Mouse (Mus musculus): ENCODE measurements around the gene Def6. TPM values are rescaled to one million over a fixed set of nuclear protein-coding genes. Genes with fewer than 3 reads are reported as not detected.

The Def6 gene
- polyA plus RNA-seq, 1 experiment from 2014 or later = 3.7 TPM

DNA sequence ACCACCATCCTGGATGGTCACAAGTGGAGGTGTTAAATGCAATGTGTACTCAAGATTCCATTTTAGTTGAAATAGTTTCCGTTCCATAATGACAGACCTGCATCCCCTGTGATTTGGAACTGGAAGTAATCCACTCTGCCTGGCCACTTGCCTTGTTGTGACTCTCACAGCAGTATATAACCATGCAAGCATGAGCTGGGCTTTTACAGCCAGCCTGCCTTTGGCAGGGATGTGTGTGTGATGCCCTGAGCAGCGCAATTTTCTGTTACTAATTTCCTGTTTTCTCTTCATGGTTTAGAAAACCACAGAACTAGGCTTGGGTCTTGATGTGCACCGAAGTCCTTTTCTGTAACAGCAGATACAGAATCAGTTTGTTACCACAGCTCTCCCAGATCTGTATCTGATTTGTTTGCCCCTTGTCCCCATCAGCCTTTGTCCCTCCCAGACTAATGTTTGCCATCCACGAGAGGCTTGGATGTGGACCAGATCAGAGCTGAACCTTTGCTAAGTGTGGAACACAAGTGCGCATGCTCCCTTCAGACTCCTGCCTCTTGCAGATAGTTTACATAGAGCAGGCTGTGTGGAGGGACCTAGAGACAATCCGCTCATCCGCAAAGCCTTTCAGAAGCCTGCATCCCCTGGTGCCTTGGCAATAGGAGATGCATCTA is 22.5 kb upstream of the Def6 start:
- 90% methylated on average over 7 of the region's 7 CpGs for WGBS
- H3K27ac ChIP-seq (replicated peaks) = no peak overlapping the region
- ATAC-seq (ENCODE audit: low FRiP score, low read depth) = no peak
- peaks cover 5% of the 10 kb centered on the region for H3K4me1 ChIP-seq
- no peaks in the 10 kb centered on the region for H3K9me3 ChIP-seq
- no peak overlapping the region for H3K9ac ChIP-seq (replicated peaks)
- no peak overlapping the region for H3K4me2 ChIP-seq (replicated peaks)
- H3K4me3 ChIP-seq = no peak overlapping the region
- peaks cover 12% of the 10 kb centered on the region for H3K36me3 ChIP-seq
- H3K27me3 ChIP-seq = no peaks in the 10 kb centered on the region

DNA sequence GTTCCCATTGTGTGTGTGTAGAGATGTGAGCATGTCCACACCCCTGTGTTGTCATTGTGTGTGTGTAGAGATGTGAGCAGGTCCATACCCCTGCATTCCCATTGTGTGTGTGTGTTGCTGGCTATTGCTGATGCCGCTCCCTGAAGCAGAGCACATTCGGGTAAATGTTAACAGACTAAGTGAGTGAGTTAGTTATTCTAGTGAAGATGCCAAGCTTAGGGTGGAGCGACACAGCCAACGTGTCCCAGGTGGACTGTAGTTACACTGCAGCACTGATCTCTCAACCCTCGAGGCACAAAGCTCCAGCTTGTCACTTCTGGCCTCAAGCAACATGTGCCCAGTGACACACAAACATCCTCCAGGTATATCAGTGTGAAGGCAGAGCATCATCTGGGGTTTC is 19.3 kb upstream of the Def6 start:
- H3K4me1 ChIP-seq = no peaks in the 10 kb centered on the region
- no peak overlapping the region for H3K4me3 ChIP-seq
- H3K4me2 ChIP-seq (replicated peaks) = no peak overlapping the region
- no peak overlapping the region for H3K9ac ChIP-seq (replicated peaks)
- H3K27me3 ChIP-seq = no peaks in the 10 kb centered on the region
- H3K36me3 ChIP-seq = peaks cover 32% of the 10 kb centered on the region
- H3K9me3 ChIP-seq = no peaks in the 10 kb centered on the region
- H3K27ac ChIP-seq (replicated peaks) = no peak overlapping the region
- ATAC-seq (ENCODE audit: low FRiP score, low read depth) = no peak
- WGBS = 93% methylated on average over 5 of the region's 5 CpGs

DNA sequence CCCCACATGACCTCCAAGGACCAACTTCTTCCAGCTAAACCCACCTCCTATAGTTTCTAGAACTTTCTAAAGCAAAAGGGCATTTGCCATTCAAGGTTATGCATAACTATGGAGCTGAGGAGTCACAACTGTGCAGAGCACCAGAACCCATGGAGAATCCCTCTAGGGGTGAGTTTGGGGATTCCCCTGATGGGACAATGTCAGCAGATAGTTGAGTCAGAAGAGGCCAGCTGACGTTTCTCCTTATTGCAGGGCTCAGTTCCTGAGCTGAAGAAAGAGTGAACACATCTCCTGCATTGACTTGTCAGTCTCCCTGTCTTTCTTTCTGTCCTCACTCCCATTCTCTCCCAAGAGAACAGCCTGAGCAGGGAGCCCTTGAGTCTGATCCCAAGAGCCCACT is 14.8 kb upstream of the Def6 start:
- Histone ChIP-seq H3K4me3 (no peak overlapping the region), H3K27me3 (no peaks in the 10 kb centered on the region), H3K4me1 (no peaks in the 10 kb centered on the region), H3K9ac (replicated peaks) (no peak overlapping the region), H3K27ac (replicated peaks) (no peak overlapping the region), H3K4me2 (replicated peaks) (no peak overlapping the region), H3K36me3 (peaks cover 70% of the 10 kb centered on the region), H3K9me3 (no peaks in the 10 kb centered on the region)
- no peak for ATAC-seq (ENCODE audit: low FRiP score, low read depth)
- WGBS = 80% methylated on average over 1 of the region's 1 CpGs

DNA sequence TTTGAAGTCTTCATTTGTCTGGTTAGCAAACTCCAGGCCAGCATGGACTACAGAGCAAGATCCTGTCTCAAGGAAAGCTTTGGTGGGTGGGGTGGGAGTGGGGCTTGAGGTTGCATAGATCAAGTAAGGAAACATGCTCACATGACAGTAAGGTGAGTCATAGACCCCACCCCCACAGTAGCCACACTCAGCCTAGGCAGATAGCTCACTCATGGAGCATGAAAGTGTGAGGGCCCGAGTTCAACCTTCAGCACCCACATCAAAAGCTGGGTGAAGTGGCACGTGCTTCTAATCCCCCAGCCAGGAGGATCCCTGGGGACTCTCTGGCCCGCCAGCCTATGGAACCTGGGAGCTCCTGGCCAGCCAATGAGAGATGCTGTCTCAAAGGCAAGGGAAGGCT is 14.0 kb upstream of the Def6 start:
- Histone ChIP-seq H3K4me2 (replicated peaks) (no peak overlapping the region), H3K9ac (replicated peaks) (no peak overlapping the region), H3K27ac (replicated peaks) (no peak overlapping the region), H3K36me3 (peaks cover 78% of the 10 kb centered on the region), H3K27me3 (no peaks in the 10 kb centered on the region), H3K4me3 (no peak overlapping the region), H3K9me3 (no peaks in the 10 kb centered on the region), H3K4me1 (no peaks in the 10 kb centered on the region)
- no peak for ATAC-seq (ENCODE audit: low FRiP score, low read depth)
- WGBS = 82% methylated on average over 3 of the region's 3 CpGs

DNA sequence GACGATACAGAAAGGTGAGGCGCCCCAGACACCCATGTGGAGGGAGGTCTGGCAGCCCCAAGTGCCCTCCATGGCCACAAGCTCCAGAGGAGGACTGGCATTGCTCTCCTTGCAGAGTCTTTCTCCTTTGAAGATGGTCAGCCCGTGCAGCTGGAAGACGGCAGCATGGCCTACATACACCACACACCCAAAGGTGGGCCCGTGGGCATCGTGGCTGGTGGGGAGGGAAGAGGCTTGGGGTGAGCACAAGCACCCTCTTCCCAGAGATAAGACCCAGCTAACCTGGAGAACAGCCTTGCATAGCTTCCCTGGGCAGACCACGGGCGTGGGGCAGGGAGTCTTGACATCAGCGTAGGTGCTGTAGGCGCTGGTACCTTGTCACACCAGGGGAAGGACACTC is 12.5 kb upstream of the Def6 start:
- H3K9me3 ChIP-seq = no peaks in the 10 kb centered on the region
- H3K9ac ChIP-seq (replicated peaks) = no peak overlapping the region
- H3K36me3 ChIP-seq = peaks cover 85% of the 10 kb centered on the region
- H3K4me2 ChIP-seq (replicated peaks) = no peak overlapping the region
- ATAC-seq (ENCODE audit: low FRiP score, low read depth) = no peak
- no peak overlapping the region for H3K4me3 ChIP-seq
- no peaks in the 10 kb centered on the region for H3K4me1 ChIP-seq
- no peaks in the 10 kb centered on the region for H3K27me3 ChIP-seq
- H3K27ac ChIP-seq (replicated peaks) = no peak overlapping the region
- WGBS = 97% methylated on average over 10 of the region's 10 CpGs

DNA sequence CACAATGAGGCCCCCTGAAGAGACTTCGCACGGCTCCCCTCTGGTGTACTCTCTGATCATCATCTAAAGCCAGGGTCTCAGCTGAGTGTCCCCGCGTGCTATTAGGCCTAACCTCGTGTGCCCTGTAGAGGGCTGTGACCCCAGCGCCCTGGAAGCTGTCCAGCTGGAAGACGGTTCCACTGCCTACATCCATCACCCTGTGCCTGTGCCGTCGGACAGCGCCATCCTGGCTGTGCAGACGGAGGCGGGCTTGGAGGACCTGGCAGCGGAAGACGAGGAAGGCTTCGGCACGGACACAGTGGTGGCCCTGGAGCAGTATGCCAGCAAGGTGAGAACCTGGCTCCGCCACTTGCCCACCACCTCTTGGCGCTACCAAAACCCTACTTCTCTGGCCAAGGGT is 9.9 kb upstream of the Def6 start:
- H3K9me3 ChIP-seq = no peaks in the 10 kb centered on the region
- no peaks in the 10 kb centered on the region for H3K27me3 ChIP-seq
- ATAC-seq (ENCODE audit: low FRiP score, low read depth) = no peak
- 74% methylated on average over 18 of the region's 18 CpGs for WGBS
- no peaks in the 10 kb centered on the region for H3K4me1 ChIP-seq
- H3K4me2 ChIP-seq (replicated peaks) = no peak overlapping the region
- H3K4me3 ChIP-seq = no peak overlapping the region
- peaks cover 91% of the 10 kb centered on the region for H3K36me3 ChIP-seq
- H3K27ac ChIP-seq (replicated peaks) = no peak overlapping the region
- H3K9ac ChIP-seq (replicated peaks) = no peak overlapping the region

DNA sequence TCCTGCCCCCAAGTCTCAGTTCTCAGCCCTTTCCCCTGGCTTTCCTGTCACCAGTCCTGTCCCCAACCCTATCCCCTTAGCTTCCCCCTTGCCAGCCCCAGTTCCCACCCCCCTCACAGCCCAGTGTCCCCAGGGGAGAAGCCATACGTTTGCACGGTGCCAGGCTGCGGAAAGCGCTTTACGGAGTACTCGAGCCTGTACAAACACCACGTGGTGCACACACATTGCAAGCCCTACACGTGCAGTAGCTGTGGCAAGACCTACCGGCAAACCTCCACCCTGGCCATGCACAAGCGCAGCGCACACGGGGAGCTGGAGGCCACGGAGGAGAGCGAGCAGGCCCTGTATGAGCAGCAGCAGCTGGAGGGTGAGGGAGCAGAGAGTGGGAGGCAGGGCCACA is 5.6 kb upstream of the Def6 start:
- peaks cover 69% of the 10 kb centered on the region for H3K36me3 ChIP-seq
- 84% methylated on average over 14 of the region's 14 CpGs for WGBS
- H3K27ac ChIP-seq (replicated peaks) = no peak overlapping the region
- no peaks in the 10 kb centered on the region for H3K4me1 ChIP-seq
- H3K27me3 ChIP-seq = no peaks in the 10 kb centered on the region
- no peak overlapping the region for H3K4me2 ChIP-seq (replicated peaks)
- no peak overlapping the region for H3K9ac ChIP-seq (replicated peaks)
- H3K4me3 ChIP-seq = no peak overlapping the region
- no peak for ATAC-seq (ENCODE audit: low FRiP score, low read depth)
- no peaks in the 10 kb centered on the region for H3K9me3 ChIP-seq

DNA sequence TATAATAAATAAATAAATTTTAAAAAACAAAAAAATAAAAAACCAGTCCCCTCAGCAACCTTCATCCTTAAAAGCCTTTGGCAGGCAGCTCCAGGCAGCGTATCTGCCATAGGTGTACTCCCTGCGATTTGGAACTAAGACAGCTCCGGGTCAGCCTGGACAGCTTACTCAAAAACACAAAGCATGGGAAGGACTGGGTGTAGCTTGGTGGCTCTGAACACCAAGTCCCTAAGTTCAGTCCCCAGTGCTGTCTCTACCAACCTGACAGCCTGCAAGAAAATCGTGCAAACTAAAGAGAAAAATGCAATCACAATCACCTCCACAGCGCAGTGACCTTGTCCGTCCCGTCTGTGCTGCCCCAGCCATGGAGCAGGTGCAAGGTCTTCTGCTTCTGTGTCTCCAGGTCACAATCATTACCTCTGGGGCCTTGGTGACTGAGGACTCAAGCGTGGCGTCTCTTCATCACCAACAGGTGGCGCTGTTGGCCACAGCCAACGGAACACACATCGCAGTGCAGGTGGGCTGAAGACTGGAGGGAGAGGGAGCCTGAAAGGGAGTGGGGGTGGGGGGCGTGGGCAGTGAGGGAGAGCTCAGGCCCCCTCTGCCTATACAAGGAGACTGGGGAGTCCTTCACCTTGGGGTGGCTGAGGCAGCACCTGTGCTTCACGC is 3.4 kb upstream of the Def6 start:
- no peak overlapping the region for H3K4me2 ChIP-seq (replicated peaks)
- 0 out of 2 replicates have a peak, but pooled peaks have one; percentile 27 for ATAC-seq (ENCODE audit: low FRiP score, low read depth)
- no peaks in the 10 kb centered on the region for H3K9me3 ChIP-seq
- H3K36me3 ChIP-seq = peaks cover 49% of the 10 kb centered on the region
- no peak overlapping the region for H3K9ac ChIP-seq (replicated peaks)
- no peak overlapping the region for H3K27ac ChIP-seq (replicated peaks)
- no peaks in the 10 kb centered on the region for H3K27me3 ChIP-seq
- no peak overlapping the region for H3K4me3 ChIP-seq
- H3K4me1 ChIP-seq = no peaks in the 10 kb centered on the region
- 42% methylated on average over 14 of the region's 14 CpGs for WGBS

DNA sequence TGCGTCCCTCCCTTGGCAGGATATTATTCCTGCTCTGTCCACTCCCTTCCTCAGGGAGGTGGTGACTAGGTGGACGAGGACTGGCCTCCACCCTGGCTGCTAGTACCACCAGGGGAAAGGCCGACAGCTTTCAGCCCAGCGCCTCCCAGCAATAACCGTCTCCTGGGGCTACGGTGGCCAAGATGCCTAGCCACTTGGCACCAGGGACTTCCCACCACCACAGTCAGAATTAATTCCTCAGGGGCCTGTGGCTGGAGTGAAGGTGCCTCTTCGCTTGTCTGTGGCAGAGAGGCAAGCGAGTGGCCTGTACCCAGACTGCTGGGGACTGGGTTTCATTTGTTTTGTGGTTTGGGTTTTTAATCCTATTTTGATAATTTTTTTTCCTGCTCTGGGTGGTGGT is 2.1 kb upstream of the Def6 start:
- H3K27me3 ChIP-seq = no peaks in the 10 kb centered on the region
- H3K9me3 ChIP-seq = no peaks in the 10 kb centered on the region
- H3K4me3 ChIP-seq = no peak overlapping the region
- ATAC-seq (ENCODE audit: low FRiP score, low read depth) = no peak
- H3K36me3 ChIP-seq = peaks cover 38% of the 10 kb centered on the region
- no peak overlapping the region for H3K27ac ChIP-seq (replicated peaks)
- H3K9ac ChIP-seq (replicated peaks) = no peak overlapping the region
- WGBS = 92% methylated on average over 8 of the region's 8 CpGs
- H3K4me2 ChIP-seq (replicated peaks) = no peak overlapping the region
- H3K4me1 ChIP-seq = no peaks in the 10 kb centered on the region

DNA sequence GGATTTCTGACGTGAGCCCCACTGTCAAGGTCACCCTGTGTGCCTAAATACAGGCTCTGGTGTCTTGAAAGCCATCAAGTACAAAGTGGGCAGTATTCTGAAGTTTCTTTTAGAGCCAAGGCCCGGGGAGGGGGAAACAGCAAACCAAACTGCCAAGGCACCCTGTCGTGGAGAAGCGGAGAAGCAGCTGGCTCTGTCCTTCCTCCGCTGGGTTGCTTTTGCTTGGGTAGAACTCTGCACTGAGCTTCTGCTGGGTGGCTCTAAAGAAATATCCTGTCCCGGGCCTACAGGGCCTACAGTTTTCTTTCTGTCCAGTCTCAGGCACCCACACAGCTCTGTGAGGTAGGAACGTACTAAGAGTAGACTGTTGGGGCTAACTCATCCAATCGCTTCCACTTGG is 486 bp upstream of the Def6 start:
- WGBS = 80% methylated on average over 8 of the region's 8 CpGs
- ATAC-seq (ENCODE audit: low FRiP score, low read depth) = no peak
- H3K36me3 ChIP-seq = peaks cover 21% of the 10 kb centered on the region
- H3K4me3 ChIP-seq = no peak overlapping the region
- H3K4me2 ChIP-seq (replicated peaks) = no peak overlapping the region
- H3K27ac ChIP-seq (replicated peaks) = peak overlapping the region; percentile 50; the same call in 1 of the 2 replicates
- H3K9ac ChIP-seq (replicated peaks) = peak overlapping the region; percentile 20; the same call in 1 of the 2 replicates
- H3K4me1 ChIP-seq = no peaks in the 10 kb centered on the region
- H3K27me3 ChIP-seq = no peaks in the 10 kb centered on the region
- H3K9me3 ChIP-seq = no peaks in the 10 kb centered on the region

DNA sequence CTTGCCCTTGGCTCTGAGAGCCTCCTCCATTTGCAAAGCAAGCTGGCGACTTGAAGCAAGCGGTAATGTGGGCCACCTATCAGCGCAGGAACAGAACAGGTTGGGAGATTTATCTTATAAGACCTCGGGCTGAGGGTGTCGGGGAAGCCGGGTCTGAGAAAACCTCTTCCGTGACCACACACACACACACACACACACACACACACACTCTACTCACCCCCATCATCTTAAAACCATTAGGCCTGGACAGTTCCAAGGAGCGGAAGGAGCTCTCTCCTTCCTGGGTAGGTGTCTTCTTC is 685 bp downstream of the Def6 start:
- 83% methylated on average over 8 of the region's 8 CpGs for WGBS
- no peak overlapping the region for H3K4me2 ChIP-seq (replicated peaks)
- ATAC-seq (ENCODE audit: low FRiP score, low read depth) = no peak
- H3K36me3 ChIP-seq = peaks cover 10% of the 10 kb centered on the region
- H3K27me3 ChIP-seq = no peaks in the 10 kb centered on the region
- no peak overlapping the region for H3K9ac ChIP-seq (replicated peaks)
- H3K4me1 ChIP-seq = no peaks in the 10 kb centered on the region
- no peak overlapping the region for H3K27ac ChIP-seq (replicated peaks)
- H3K4me3 ChIP-seq = no peak overlapping the region
- H3K9me3 ChIP-seq = no peaks in the 10 kb centered on the region

DNA sequence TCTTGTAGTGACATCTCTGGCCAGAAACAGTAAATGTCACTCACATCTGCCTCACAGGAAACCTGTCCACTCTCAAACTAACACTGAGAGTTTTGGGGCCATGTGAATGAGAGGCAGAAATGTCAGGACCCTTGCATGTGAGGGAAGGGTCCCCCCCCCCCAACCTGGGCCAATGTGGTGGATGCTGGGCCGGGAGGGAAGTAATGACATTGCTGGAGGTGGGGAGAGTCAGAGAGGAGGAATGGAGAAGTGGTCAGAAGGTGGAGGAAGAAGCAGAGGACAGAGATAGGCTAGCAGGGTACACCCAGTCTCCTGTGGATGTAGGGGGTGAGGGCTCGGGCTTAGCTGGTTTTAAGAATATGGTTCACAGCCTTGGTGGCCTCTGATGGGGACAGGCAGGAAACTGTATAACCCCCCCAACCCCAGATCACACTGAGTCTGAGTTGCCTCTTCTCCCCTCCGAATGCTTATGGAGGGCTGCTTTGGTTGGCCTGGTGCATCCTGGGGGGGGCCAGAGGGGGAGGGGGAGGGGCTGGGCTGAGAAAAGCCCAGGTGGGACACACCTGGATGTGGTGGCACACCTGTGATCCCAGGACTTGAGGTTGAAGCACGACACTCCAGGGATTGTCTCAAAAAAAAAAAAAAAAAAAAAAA is 2.0 kb downstream of the Def6 start:
- no peak overlapping the region for H3K4me2 ChIP-seq (replicated peaks)
- WGBS = 65% methylated on average over 4 of the region's 4 CpGs
- no peak for ATAC-seq (ENCODE audit: low FRiP score, low read depth)
- no peak overlapping the region for H3K9ac ChIP-seq (replicated peaks)
- no peaks in the 10 kb centered on the region for H3K27me3 ChIP-seq
- no peak overlapping the region for H3K4me3 ChIP-seq
- no peaks in the 10 kb centered on the region for H3K9me3 ChIP-seq
- peaks cover 9% of the 10 kb centered on the region; the same call in 1 of the 2 replicates for H3K36me3 ChIP-seq
- H3K27ac ChIP-seq (replicated peaks) = no peak overlapping the region
- H3K4me1 ChIP-seq = no peaks in the 10 kb centered on the region

All from midbrain, embryonic 12.5 days (tissue).